In genomic region chr10:41888365-41888941, GRCm38 (mm10) we compare ENCODE assay signal across 8 mouse cellular contexts.
DNase-seq lines count a peak whose midpoint lies in the region; ATAC-seq and TF ChIP-seq lines count a peak whose summit lies in the region.

No protein-coding gene starts in this region.

- H3K4me2 ChIP-seq in forebrain, embryonic 12.5 days: peak overlapping the region; percentile 87
- H3K4me2 ChIP-seq in intestine, postnatal 0 days (replicated peaks; ENCODE audit: low read depth): peak overlapping the region; percentile 88
- H3K4me2 ChIP-seq in midbrain, embryonic 11.5 days: peak overlapping the region; percentile 86; the same call in 1 of the 2 replicates

- H3K4me3 ChIP-seq in G1E (ENCODE audit: low read depth, low read length): peak overlapping the region; percentile 85; the same call in 1 of the 2 replicates
- H3K4me3 ChIP-seq in forebrain, embryonic 12.5 days (replicated peaks): peak overlapping the region; percentile 65
- H3K4me3 ChIP-seq in intestine, postnatal 0 days (ENCODE audit: low read depth, low read length): peak overlapping the region; percentile 71
- H3K4me3 ChIP-seq in midbrain, embryonic 11.5 days (ENCODE audit: low read depth, low read length): no peak overlapping the region

- H3K27me3 ChIP-seq in G1E (ENCODE audit: insufficient read depth, low read length): no peaks in the 10 kb centered on the region
- H3K27me3 ChIP-seq in forebrain, embryonic 12.5 days: no peaks in the 10 kb centered on the region
- H3K27me3 ChIP-seq in intestine, postnatal 0 days (replicated peaks; ENCODE audit: control insufficient read depth, insufficient read depth, low read length): no peaks in the 10 kb centered on the region
- H3K27me3 ChIP-seq in midbrain, embryonic 11.5 days (ENCODE audit: control insufficient read depth, insufficient read depth, low read length): no peaks in the 10 kb centered on the region

- TF ChIP-seq CTCF in G1E (IDR thresholded peaks at IDR 0.05; ENCODE audit: low read depth, low read length): 0 out of 2 replicates have a peak, but pooled peaks have one; percentile 19
- TF ChIP-seq CTCF in intestine, postnatal 0 days (IDR thresholded peaks at IDR 0.05; ENCODE audit: low read depth): peak; percentile 74

- peak; percentile 48 for DNase-seq in embryo, embryonic 11 days
- no peak for DNase-seq in embryo, embryonic 9.5 days (ENCODE audit: extremely low spot score)
- DNase-seq in G1E (ENCODE audit: low spot score): peak; percentile 60
- peak; percentile 89 for DNase-seq in midbrain, embryonic 11.5 days (ENCODE audit: low spot score, missing footprints)
- no peak for DNase-seq in left cerebral cortex, adult 11 months (ENCODE audit: low spot score)
- DNase-seq in kidney, adult 9 months: no peak

- ATAC-seq in G1E (ENCODE audit: extremely low read depth, insufficient number of reproducible peaks, low FRiP score, poor library complexity, severe bottlenecking): no peak
- no peak for ATAC-seq in forebrain, embryonic 12.5 days (ENCODE audit: low FRiP score)
- ATAC-seq in intestine, postnatal 0 days: peak; percentile 22; the same call in 1 of the 2 replicates
- no peak for ATAC-seq in midbrain, embryonic 11.5 days (ENCODE audit: low FRiP score)

- H3K9me3 ChIP-seq in G1E (replicated peaks): no peaks in the 10 kb centered on the region
- no peaks in the 10 kb centered on the region for H3K9me3 ChIP-seq in forebrain, embryonic 12.5 days
- H3K9me3 ChIP-seq in intestine, postnatal 0 days (ENCODE audit: control insufficient read depth): no peaks in the 10 kb centered on the region
- no peaks in the 10 kb centered on the region for H3K9me3 ChIP-seq in midbrain, embryonic 11.5 days (ENCODE audit: control insufficient read depth, low read length)

- no peak overlapping the region for H3K9ac ChIP-seq in forebrain, embryonic 12.5 days
- H3K9ac ChIP-seq in intestine, postnatal 0 days (ENCODE audit: low read depth, low read length): no peak overlapping the region; the same call in 1 of the 2 replicates
- no peak overlapping the region for H3K9ac ChIP-seq in midbrain, embryonic 11.5 days (ENCODE audit: low read length)

- 59% methylated on average over 4 of the region's 4 CpGs for WGBS in forebrain, embryonic 12.5 days
- WGBS in intestine, postnatal 0 days: 44% methylated on average over 4 of the region's 4 CpGs
- 62% methylated on average over 4 of the region's 4 CpGs for WGBS in midbrain, embryonic 11.5 days

- H3K27ac ChIP-seq in forebrain, embryonic 12.5 days: no peak overlapping the region
- no peak overlapping the region for H3K27ac ChIP-seq in intestine, postnatal 0 days (ENCODE audit: low read depth, low read length)
- H3K27ac ChIP-seq in midbrain, embryonic 11.5 days (ENCODE audit: low read depth, low read length): no peak overlapping the region

- peaks cover 7% of the 10 kb centered on the region for H3K36me3 ChIP-seq in G1E (replicated peaks)
- no peaks in the 10 kb centered on the region for H3K36me3 ChIP-seq in forebrain, embryonic 12.5 days (replicated peaks)
- H3K36me3 ChIP-seq in intestine, postnatal 0 days (ENCODE audit: control insufficient read depth, insufficient read depth): no peaks in the 10 kb centered on the region
- no peaks in the 10 kb centered on the region for H3K36me3 ChIP-seq in midbrain, embryonic 11.5 days (ENCODE audit: control insufficient read depth, insufficient read depth, low read length)

- H3K4me1 ChIP-seq in G1E (ENCODE audit: insufficient read depth, low read depth, low read length): peaks cover 50% of the 10 kb centered on the region
- H3K4me1 ChIP-seq in forebrain, embryonic 12.5 days: peaks cover 10% of the 10 kb centered on the region
- H3K4me1 ChIP-seq in intestine, postnatal 0 days (replicated peaks; ENCODE audit: control insufficient read depth, insufficient read depth, low read length): 0 out of 2 replicates have a peak, but pooled peaks cover 4% of the 10 kb centered on the region
- peaks cover 8% of the 10 kb centered on the region for H3K4me1 ChIP-seq in midbrain, embryonic 11.5 days (ENCODE audit: control insufficient read depth, insufficient read depth, low read length)

Comparison
In these comparisons a context has a peak if more than half of its experiments do, and no peak if none do; other contexts are left out.
1. DNase-seq: peak in embryo, embryonic 11 days (single experiment), G1E (single experiment) and midbrain, embryonic 11.5 days (single experiment); none in embryo, embryonic 9.5 days (single experiment), left cerebral cortex, adult 11 months (single experiment) and kidney, adult 9 months (single experiment).
2. Peak in every context shown above with its lines, with median percentiles within 50 percentile points of each other: H3K4me2 ChIP-seq.